Mouse (Mus musculus): ENCODE data around the gene Gm42417. TPM values are rescaled to one million over a fixed set of nuclear protein-coding genes. Genes with fewer than 3 reads are reported as not detected.
A peak's percentile ranks its signal among the peaks of the same experiment; 100 is the strongest.

The Gm42417 gene
- polyA plus RNA-seq, 1 experiment from 2014 or later, result not detected

DNA sequence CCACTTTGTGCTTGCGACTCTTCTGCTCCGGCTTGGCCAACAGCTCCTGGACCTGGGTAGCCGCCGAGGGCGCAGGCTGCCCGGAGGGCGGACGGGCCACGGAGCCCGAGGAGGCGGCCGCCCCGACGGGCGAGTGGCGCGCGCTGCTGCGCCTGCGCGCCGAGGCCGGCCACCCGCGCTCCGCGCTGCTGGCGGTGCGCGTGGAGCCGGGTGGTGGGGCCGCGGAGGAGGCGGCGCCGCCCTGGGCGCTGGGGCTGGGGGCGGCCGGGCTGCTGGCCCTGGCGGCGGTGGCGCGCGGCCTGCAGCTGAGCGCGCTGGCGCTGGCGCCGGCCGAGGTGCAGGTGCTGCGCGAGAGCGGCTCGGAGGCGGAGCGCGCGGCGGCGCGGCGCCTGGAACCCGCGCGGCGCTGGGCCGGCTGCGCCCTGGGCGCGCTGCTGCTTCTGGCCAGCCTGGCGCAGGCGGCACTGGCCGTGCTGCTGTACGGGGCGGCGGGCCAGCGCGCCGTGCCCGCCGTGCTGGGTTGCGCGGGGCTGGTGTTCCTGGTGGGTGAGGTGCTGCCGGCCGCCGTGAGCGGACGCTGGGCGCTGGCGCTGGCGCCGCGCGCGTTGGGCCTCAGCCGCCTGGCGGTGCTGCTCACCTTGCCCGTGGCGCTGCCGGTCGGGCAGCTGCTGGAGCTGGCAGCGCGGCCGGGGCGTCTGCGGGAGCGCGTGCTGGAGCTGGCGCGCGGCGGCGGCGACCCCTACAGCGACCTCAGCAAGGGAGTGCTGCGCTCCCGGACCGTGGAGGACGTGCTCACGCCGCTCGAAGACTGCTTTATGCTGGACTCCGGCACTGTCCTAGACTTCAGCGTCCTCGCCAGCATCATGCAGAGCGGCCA lies 26.9 kb downstream of the Gm42417 start:
- peak overlapping the region; percentile 89 for H3K27ac ChIP-seq (ENCODE audit: low read depth, low read length)
- H3K9ac ChIP-seq (ENCODE audit: low read depth, low read length), result peak overlapping the region; percentile 93
- ATAC-seq (replicated peaks; ENCODE audit: low FRiP score) (peak; percentile 41), DNase-seq (ENCODE audit: low spot score) (peak; percentile 58)
- H3K4me3 ChIP-seq (ENCODE audit: low read depth, low read length), result peak overlapping the region; percentile 88
- no peaks in the 10 kb centered on the region for H3K9me3 ChIP-seq (ENCODE audit: control insufficient read depth, low read length)
- H3K4me1 ChIP-seq (replicated peaks; ENCODE audit: control insufficient read depth, insufficient read depth, low read length), result peaks cover 12% of the 10 kb centered on the region
- under 1% methylated on average over 118 of the region's 126 CpGs for whole genome bisulfite sequencing
- peak overlapping the region; percentile 99 for H3K4me2 ChIP-seq
- peaks cover 7% of the 10 kb centered on the region for H3K36me3 ChIP-seq (ENCODE audit: control insufficient read depth, insufficient read depth, low read length)
- no peaks in the 10 kb centered on the region for H3K27me3 ChIP-seq (replicated peaks; ENCODE audit: control insufficient read depth, insufficient read depth, low read length)

- Histone ChIP-seq H3K9ac (ENCODE audit: low read depth, low read length) (peak within 1 kb of the TSS; percentile 93), H3K4me3 (ENCODE audit: low read depth, low read length) (peak within 1 kb of the TSS; percentile 88), H3K4me1 (replicated peaks; ENCODE audit: control insufficient read depth, insufficient read depth, low read length) (peaks cover 12% of the 10 kb centered on the region), H3K27me3 (replicated peaks; ENCODE audit: control insufficient read depth, insufficient read depth, low read length) (no peaks in the 10 kb centered on the region), H3K36me3 (ENCODE audit: control insufficient read depth, insufficient read depth, low read length) (peaks cover 7% of the 10 kb centered on the region), H3K9me3 (ENCODE audit: control insufficient read depth, low read length) (no peaks in the 10 kb centered on the region), H3K4me2 (peak within 1 kb of the TSS; percentile 99), H3K27ac (ENCODE audit: low read depth, low read length) (peak within 1 kb of the TSS; percentile 89)
- WGBS, result 2% methylated on average over 51 of the region's 51 CpGs
- peak; percentile 100 for DNase-seq (ENCODE audit: low spot score)
- ATAC-seq (replicated peaks; ENCODE audit: low FRiP score), result peak; percentile 97
These were observed 27.8 kb downstream of the Gm42417 start, which contains the start of gene Cnnm3 for GRCm38 (mm10) chr1:36511289-36512021. Gene Cnnm3, plus strand, starts transcription at chr1:36511867.

GRCm38 (mm10) chr1:36508238-36508637 lies 31.0 kb downstream of the Gm42417 start:
- H3K9me3 ChIP-seq (ENCODE audit: control insufficient read depth, low read length), result no peaks in the 10 kb centered on the region
- no peak overlapping the region for H3K9ac ChIP-seq (ENCODE audit: low read depth, low read length)
- ATAC-seq (replicated peaks; ENCODE audit: low FRiP score) (no peak), DNase-seq (ENCODE audit: low spot score) (no peak)
- H3K27me3 ChIP-seq (replicated peaks; ENCODE audit: control insufficient read depth, insufficient read depth, low read length), result no peaks in the 10 kb centered on the region
- no peak overlapping the region for H3K4me3 ChIP-seq (ENCODE audit: low read depth, low read length)
- H3K4me1 ChIP-seq (replicated peaks; ENCODE audit: control insufficient read depth, insufficient read depth, low read length), result peaks cover 3% of the 10 kb centered on the region
- H3K36me3 ChIP-seq (ENCODE audit: control insufficient read depth, insufficient read depth, low read length), result peaks cover 3% of the 10 kb centered on the region; the same call in 1 of the 2 replicates
- WGBS, result 75% methylated on average over 5 of the region's 5 CpGs
- no peak overlapping the region for H3K4me2 ChIP-seq
- H3K27ac ChIP-seq (ENCODE audit: low read depth, low read length), result no peak overlapping the region

GRCm38 (mm10) chr1:36501261-36501660 lies 38.0 kb downstream of the Gm42417 start:
- 5% methylated on average over 3 of the region's 3 CpGs for WGBS
- no peaks in the 10 kb centered on the region for H3K9me3 ChIP-seq (ENCODE audit: control insufficient read depth, low read length)
- no peak overlapping the region for H3K4me3 ChIP-seq (ENCODE audit: low read depth, low read length)
- H3K27ac ChIP-seq (ENCODE audit: low read depth, low read length), result no peak overlapping the region
- no peaks in the 10 kb centered on the region for H3K27me3 ChIP-seq (replicated peaks; ENCODE audit: control insufficient read depth, insufficient read depth, low read length)
- H3K36me3 ChIP-seq (ENCODE audit: control insufficient read depth, insufficient read depth, low read length), result 0 out of 2 replicates have a peak, but pooled peaks cover 5% of the 10 kb centered on the region
- H3K4me1 ChIP-seq (replicated peaks; ENCODE audit: control insufficient read depth, insufficient read depth, low read length), result no peaks in the 10 kb centered on the region
- H3K4me2 ChIP-seq, result no peak overlapping the region
- ATAC-seq (replicated peaks; ENCODE audit: low FRiP score) (0 out of 2 replicates have a peak, but pooled peaks have one; percentile 20), DNase-seq (ENCODE audit: low spot score) (peak; percentile 55)
- no peak overlapping the region for H3K9ac ChIP-seq (ENCODE audit: low read depth, low read length)

DNA sequence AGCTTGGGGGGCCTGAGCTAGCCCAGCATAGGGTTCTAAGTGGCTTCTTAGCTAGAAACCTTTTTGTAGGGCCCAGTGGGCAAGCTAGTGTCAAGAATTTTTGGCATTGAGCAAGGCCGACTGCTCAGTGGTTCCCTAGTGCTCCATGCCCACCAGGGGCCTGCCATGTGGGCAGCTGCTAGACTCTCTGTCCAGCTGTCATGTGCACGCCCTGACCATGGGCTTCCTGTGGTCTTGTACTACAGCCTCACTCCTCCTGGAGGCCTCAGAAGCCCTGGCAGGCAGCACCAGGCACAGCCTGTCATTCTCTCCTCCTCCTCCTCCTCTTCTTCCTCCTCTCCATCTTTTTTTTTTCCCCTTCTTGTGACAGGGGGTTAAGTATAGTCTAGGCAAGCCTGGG lies 41.9 kb downstream of the Gm42417 start:
- DNase-seq (ENCODE audit: low spot score), result no peak
- H3K27ac ChIP-seq (ENCODE audit: low read depth, low read length), result no peak overlapping the region
- no peaks in the 10 kb centered on the region for H3K27me3 ChIP-seq (replicated peaks; ENCODE audit: control insufficient read depth, insufficient read depth, low read length)
- WGBS, result 80% methylated on average over 2 of the region's 2 CpGs
- no peak overlapping the region for H3K4me2 ChIP-seq
- no peaks in the 10 kb centered on the region for H3K9me3 ChIP-seq (ENCODE audit: control insufficient read depth, low read length)
- H3K36me3 ChIP-seq (ENCODE audit: control insufficient read depth, insufficient read depth, low read length), result 0 out of 2 replicates have a peak, but pooled peaks cover 5% of the 10 kb centered on the region
- no peak overlapping the region for H3K9ac ChIP-seq (ENCODE audit: low read depth, low read length)
- no peaks in the 10 kb centered on the region for H3K4me1 ChIP-seq (replicated peaks; ENCODE audit: control insufficient read depth, insufficient read depth, low read length)
- no peak for ATAC-seq (replicated peaks; ENCODE audit: low FRiP score)
- H3K4me3 ChIP-seq (ENCODE audit: low read depth, low read length), result no peak overlapping the region

- Histone ChIP-seq H3K36me3 (ENCODE audit: control insufficient read depth, insufficient read depth, low read length) (0 out of 2 replicates have a peak, but pooled peaks cover 5% of the 10 kb centered on the region), H3K4me3 (ENCODE audit: low read depth, low read length) (no peak overlapping the region), H3K9me3 (ENCODE audit: control insufficient read depth, low read length) (no peaks in the 10 kb centered on the region), H3K27me3 (replicated peaks; ENCODE audit: control insufficient read depth, insufficient read depth, low read length) (no peaks in the 10 kb centered on the region), H3K4me2 (no peak overlapping the region), H3K27ac (ENCODE audit: low read depth, low read length) (no peak overlapping the region), H3K9ac (ENCODE audit: low read depth, low read length) (no peak overlapping the region), H3K4me1 (replicated peaks; ENCODE audit: control insufficient read depth, insufficient read depth, low read length) (no peaks in the 10 kb centered on the region)
- WGBS, result 64% methylated on average over 2 of the region's 2 CpGs
- DNase-seq (ENCODE audit: low spot score) (no peak), ATAC-seq (replicated peaks; ENCODE audit: low FRiP score) (no peak)
These were observed 42.5 kb downstream of the Gm42417 start for GRCm38 (mm10) chr1:36496719-36497118.

DNA sequence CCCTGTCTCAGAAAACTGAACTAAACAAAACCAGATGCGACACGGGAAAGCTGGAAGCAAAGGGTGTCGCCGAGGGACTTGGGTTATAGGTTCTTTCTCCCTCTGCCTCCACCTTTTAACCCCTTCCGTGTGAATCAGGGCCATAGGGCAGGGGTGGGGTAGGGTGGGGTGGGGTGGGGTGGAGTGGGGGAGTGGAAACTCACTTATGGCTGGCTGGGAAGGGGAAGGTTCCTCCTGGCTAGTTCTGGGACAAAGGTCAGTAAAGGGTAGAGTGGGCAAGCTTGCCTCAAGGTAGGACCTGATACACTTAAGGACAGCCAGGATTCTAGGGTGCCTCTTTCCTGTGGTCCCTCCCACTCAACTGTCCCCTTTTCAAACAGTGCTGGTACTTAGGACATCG lies 45.9 kb downstream of the Gm42417 start:
- WGBS, result 74% methylated on average over 6 of the region's 6 CpGs

DNA sequence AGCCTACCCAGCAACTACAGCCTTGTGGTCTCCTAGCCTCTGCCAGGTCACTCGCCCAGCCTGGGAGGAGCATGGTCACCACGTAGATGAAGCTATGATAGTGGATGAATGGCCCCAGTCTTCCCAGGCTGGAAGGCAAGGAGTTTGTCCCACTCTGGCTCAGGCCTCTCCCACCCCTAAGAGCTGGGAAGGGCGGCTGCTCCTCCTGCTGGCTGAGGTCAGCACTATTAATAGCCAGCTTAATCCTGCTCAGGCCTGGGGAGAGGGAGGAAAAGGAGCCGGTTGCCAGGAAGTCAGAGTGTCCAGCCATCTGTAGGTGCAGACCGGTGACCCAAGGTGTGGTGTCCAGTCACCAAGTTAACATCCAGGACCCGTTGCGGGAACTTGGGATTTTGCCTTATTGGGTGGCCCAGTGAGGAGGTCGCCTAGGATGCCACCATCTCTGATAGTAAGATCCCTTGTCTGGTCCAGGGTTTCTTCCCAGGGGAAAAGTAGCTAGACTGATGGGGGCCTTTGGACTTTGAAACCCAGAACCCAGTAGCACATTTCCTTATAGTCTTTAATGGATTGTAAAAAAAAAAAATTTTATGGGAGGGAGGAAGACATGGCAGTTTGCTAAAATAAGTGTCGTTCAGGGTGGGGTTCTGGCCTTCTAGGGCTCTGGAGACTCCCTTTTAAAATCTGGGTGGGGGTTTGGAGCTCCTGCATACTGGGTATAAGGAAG lies 46.7 kb downstream of the Gm42417 start:
- Histone ChIP-seq H3K9ac (ENCODE audit: low read depth, low read length) (no peak overlapping the region), H3K4me2 (no peak overlapping the region), H3K36me3 (ENCODE audit: control insufficient read depth, insufficient read depth, low read length) (no peaks in the 10 kb centered on the region), H3K9me3 (ENCODE audit: control insufficient read depth, low read length) (no peaks in the 10 kb centered on the region), H3K4me3 (ENCODE audit: low read depth, low read length) (no peak overlapping the region), H3K27me3 (replicated peaks; ENCODE audit: control insufficient read depth, insufficient read depth, low read length) (no peaks in the 10 kb centered on the region), H3K4me1 (replicated peaks; ENCODE audit: control insufficient read depth, insufficient read depth, low read length) (no peaks in the 10 kb centered on the region), H3K27ac (ENCODE audit: low read depth, low read length) (no peak overlapping the region)
- 54% methylated on average over 9 of the region's 9 CpGs for WGBS
- DNase-seq (ENCODE audit: low spot score), result no peak
- ATAC-seq (replicated peaks; ENCODE audit: low FRiP score), result 0 out of 2 replicates have a peak, but pooled peaks have one; percentile 39

More for the DNA sequence above, 45.9 kb downstream of the Gm42417 start:
- ATAC-seq (replicated peaks; ENCODE audit: low FRiP score) (no peak), DNase-seq (ENCODE audit: low spot score) (no peak)
- Histone ChIP-seq H3K27me3 (replicated peaks; ENCODE audit: control insufficient read depth, insufficient read depth, low read length) (no peaks in the 10 kb centered on the region), H3K4me2 (no peak overlapping the region), H3K9me3 (ENCODE audit: control insufficient read depth, low read length) (no peaks in the 10 kb centered on the region), H3K4me3 (ENCODE audit: low read depth, low read length) (no peak overlapping the region), H3K36me3 (ENCODE audit: control insufficient read depth, insufficient read depth, low read length) (0 out of 2 replicates have a peak, but pooled peaks cover 2% of the 10 kb centered on the region), H3K27ac (ENCODE audit: low read depth, low read length) (no peak overlapping the region), H3K9ac (ENCODE audit: low read depth, low read length) (no peak overlapping the region), H3K4me1 (replicated peaks; ENCODE audit: control insufficient read depth, insufficient read depth, low read length) (no peaks in the 10 kb centered on the region)
